Mouse (Mus musculus) lung, adult 2 months (tissue): ENCODE measurements around the gene Dpysl4. TPM values are rescaled to one million over a fixed set of nuclear protein-coding genes. Genes with fewer than 3 reads are reported as not detected.

ENCODE experiments used
- DNase-seq: peaks from one replicate; pipeline ENCODE4 v3.0.0; 2022
- H3K4me1 ChIP-seq: fragments of 200-500 bp; 2 replicates; pipeline ENCODE4 v1.6.1; 2011; ENCODE audit warnings: low read length; ENCODE audit not compliant: control insufficient read depth, insufficient read depth
- H3K4me3 ChIP-seq: fragments of 200-500 bp; replicated peaks from 2 replicates; pipeline ENCODE3; 2011; ENCODE audit warnings: low read depth, mild to moderate bottlenecking, control low read depth, low read length; ENCODE audit errors: extremely low read depth
- CTCF ChIP-seq: fragments of 200-500 bp; IDR thresholded peaks from 2 replicates; pipeline ENCODE4 v1.5.1; 2011; ENCODE audit warnings: mild to moderate bottlenecking, low read length, control low read depth; ENCODE audit not compliant: insufficient read depth
- POLR2A ChIP-seq: fragments of 200-500 bp; IDR thresholded peaks from 2 replicates; pipeline ENCODE4 v1.6.1; 2011; ENCODE audit warnings: low read depth, mild to moderate bottlenecking, control low read depth, low read length, borderline replicate concordance; ENCODE audit errors: extremely low read depth
- WGBS: fragments of 180-500 bp; shearing (Covaris S2); methylation state at CpG from one replicate; pipeline ENCODE4 v1.1.7; 2018; 5-methylcytosine and 5-hydroxymethylcytosine counted together
- polyA plus RNA-seq: library from polyadenylated mRNA; depleted of rRNA; stranded (reverse); fragments of >200 nt; gene quantifications from 2 replicates; pipeline ENCODE4 v1.2.3, GENCODE M21; 2012

Dpysl4 gene
- polyA plus RNA-seq, 1 experiment = 0.40 TPM

DNA sequence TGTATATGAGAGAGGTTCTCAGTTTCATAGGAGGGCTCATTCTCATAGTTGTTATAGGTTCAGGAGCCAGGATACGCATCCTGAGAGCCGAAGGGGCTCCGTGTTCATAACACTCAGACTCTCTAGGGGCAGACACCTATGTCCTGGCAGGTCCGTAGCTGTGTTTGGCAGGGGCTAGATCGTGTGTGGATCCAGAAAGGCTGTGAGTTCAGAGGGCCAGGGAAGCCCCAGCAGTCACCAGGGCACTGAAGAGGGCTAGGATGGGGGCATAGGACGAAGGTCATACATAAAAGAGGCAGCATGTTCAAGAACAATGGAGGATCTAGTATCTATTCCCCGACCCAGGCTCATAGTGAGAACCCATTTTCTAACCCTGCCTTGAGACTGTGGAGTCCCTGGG lies 9.5 kb downstream of the Dpysl4 start:
- 87% methylated on average over 7 of the region's 7 CpGs for WGBS
- H3K4me3 ChIP-seq = no peak overlapping the region
- DNase-seq = no peak
- TF ChIP-seq CTCF (no peak), POLR2A (no peak)
- no peaks in the 10 kb centered on the region for H3K4me1 ChIP-seq

DNA sequence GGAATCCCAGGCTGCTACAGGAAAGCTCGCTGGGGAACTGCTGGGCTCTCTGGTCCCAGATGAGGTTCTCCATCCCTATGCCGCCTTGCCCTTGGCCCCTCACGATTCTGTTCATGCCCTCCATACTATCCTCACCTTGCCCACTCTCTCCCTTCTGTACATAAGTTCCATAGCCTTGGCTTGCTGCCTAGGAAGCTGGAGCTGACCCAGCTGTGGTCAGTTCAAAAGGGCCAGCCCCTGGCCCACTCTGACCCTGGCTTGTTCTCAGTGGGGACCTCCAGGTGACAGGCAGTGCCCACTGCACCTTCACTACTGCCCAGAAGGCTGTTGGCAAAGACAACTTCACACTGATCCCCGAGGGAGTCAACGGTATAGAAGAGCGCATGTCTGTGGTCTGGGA lies 10.6 kb downstream of the Dpysl4 start:
- no peak for DNase-seq
- Histone ChIP-seq H3K4me1 (no peaks in the 10 kb centered on the region), H3K4me3 (no peak overlapping the region)
- 88% methylated on average over 6 of the region's 6 CpGs for WGBS
- TF ChIP-seq CTCF = no peak
- TF ChIP-seq POLR2A = no peak

DNA sequence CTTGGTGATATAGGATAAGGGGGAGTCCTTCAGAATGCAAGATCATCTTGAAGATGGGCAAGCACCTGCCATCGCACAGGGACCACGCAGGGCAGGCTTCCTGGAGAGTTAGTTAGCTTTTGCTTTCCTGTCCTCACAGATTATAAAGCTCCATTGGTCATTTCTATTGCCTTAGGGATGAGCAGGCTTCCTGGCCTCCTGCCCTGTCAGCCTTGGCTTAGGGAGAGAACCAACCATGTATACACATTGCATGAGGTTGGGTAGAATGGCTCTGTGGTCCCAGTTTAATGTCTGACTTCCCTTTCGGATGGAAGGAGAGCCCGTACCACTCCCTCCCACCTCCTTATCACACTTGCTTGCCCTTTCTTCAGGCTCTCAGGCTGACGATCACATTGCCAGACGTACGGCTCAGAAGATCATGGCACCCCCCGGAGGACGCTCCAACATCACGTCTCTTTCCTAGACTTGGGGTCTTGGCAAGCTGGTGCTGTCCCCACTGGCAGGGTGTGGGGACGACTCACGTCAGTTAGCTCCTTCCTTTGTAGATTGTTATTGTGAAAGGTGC lies 14.8 kb downstream of the Dpysl4 start:
- WGBS = 71% methylated on average over 12 of the region's 12 CpGs
- no peak for TF ChIP-seq POLR2A
- TF ChIP-seq CTCF = no peak
- H3K4me3 ChIP-seq = no peak overlapping the region
- DNase-seq = no peak
- no peaks in the 10 kb centered on the region for H3K4me1 ChIP-seq

DNA sequence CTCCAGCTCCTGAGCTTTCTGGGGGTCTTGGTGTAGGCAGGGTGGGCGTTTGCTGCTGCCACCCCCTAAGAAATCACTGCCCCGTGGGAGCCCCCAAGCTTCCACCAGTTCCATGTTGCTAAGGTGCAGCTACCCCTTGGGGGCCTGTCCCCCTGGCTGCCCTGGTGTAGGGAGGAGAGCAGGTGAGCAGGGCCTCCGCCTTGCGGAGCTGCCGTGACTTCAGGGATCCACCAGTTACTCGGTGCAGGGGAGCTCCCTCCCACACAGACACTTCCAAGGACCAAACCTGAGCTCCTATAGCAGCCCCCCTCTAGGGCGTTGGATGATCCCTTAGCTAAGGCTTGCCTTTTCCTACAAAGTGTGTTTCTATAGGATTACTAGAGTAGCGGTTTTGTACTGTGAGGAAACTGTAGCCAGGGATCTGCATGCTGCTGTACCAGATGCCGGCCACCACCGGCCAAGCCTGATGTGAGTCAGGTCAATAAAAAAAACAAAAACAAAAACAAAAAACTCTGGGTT lies 15.5 kb downstream of the Dpysl4 start:
- Histone ChIP-seq H3K4me1 (no peaks in the 10 kb centered on the region), H3K4me3 (no peak overlapping the region)
- 73% methylated on average over 10 of the region's 10 CpGs for WGBS
- DNase-seq = no peak
- no peak for TF ChIP-seq CTCF
- TF ChIP-seq POLR2A = no peak

DNA sequence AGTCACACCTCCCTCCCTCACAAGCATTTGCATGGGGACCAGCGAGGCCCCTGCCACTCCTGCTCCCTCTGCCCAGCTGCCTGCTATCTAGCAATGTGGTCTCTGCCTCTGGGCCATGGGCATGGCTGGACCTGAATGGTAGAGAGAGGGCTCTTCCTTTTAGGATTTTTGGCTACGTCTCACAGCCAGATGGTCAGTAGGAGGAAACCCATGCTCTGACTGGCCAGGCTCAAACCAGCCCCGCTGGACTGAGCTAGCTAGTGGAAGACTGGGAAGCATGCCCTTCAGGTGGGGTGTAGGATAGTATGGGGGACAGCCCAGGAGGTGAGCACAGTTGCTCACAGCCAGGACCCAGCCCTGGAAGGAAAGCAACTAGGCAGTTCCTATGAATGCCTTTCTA lies 16.0 kb downstream of the Dpysl4 start:
- no peaks in the 10 kb centered on the region for H3K4me1 ChIP-seq
- TF ChIP-seq POLR2A (no peak), CTCF (no peak)
- WGBS = 76% methylated on average over 3 of the region's 3 CpGs
- no peak overlapping the region for H3K4me3 ChIP-seq
- DNase-seq = no peak

DNA sequence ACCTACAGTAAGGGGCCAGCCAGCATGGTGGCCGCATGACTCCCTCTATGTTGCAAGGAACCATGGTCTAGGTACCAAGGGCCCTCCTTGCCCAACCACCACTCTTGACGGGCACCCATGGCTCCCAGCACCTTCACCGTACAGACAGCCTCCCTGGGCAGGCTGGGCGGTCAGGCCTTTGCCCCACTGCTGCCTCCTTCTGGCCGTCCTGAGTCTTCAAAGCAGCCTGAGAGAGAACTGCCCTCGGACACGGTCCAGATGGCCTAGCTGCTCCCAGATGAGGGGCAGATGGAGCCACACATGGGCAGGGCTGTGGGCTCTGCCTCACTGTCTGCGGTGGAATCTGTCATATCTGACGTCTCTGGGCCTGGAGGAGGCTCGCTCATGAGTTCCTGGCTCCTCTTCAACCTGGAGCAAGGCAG lies 18.2 kb downstream of the Dpysl4 start:
- no peak for TF ChIP-seq POLR2A
- no peak for TF ChIP-seq CTCF
- Histone ChIP-seq H3K4me1 (no peaks in the 10 kb centered on the region), H3K4me3 (no peak overlapping the region)
- no peak for DNase-seq
- WGBS = 61% methylated on average over 10 of the region's 10 CpGs

DNA sequence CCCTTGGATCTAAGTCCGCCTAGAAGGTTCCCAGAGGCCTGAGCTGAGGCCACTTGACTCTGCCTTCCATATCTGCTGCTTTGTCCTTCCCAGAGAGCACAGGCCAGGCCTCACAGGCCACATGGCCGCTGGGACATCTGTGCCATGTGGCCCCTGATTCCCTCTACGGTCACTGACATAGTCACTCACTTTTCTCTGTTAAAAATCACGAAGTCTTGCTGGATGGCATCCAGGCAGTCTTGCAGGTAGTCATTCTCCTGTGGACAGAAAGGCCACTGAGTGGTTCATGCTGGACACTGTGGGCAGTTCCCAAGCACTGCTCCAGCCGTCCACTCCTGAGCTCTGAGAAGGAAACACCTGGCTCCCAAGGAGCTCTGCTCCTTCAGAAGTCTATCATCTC lies 19.3 kb downstream of the Dpysl4 start:
- TF ChIP-seq POLR2A (no peak), CTCF (no peak)
- WGBS = 80% methylated on average over 5 of the region's 5 CpGs
- Histone ChIP-seq H3K4me3 (no peak overlapping the region), H3K4me1 (no peaks in the 10 kb centered on the region)
- DNase-seq = no peak

DNA sequence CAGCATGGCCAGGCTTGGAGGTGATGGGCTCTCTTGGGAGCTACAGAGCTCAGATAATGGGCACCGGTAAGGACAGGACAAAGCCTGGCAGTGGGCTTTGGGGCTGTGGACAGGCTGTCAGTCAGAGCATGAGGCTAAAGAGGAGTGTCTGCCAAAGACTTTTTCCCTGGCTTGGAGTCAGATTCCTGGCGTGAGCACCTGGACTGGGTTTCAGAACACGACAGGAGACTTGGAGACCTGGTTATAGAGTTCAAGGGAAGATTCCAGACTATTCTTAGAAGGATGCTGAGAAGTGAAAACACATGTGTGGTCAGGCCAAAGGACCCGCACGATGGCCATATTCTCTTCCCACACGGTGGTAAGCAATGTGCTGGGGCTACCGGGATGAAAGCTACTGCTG lies 19.9 kb downstream of the Dpysl4 start:
- no peaks in the 10 kb centered on the region for H3K4me1 ChIP-seq
- TF ChIP-seq POLR2A (no peak), CTCF (no peak)
- no peak overlapping the region for H3K4me3 ChIP-seq
- WGBS = 89% methylated on average over 7 of the region's 7 CpGs
- no peak for DNase-seq

DNA sequence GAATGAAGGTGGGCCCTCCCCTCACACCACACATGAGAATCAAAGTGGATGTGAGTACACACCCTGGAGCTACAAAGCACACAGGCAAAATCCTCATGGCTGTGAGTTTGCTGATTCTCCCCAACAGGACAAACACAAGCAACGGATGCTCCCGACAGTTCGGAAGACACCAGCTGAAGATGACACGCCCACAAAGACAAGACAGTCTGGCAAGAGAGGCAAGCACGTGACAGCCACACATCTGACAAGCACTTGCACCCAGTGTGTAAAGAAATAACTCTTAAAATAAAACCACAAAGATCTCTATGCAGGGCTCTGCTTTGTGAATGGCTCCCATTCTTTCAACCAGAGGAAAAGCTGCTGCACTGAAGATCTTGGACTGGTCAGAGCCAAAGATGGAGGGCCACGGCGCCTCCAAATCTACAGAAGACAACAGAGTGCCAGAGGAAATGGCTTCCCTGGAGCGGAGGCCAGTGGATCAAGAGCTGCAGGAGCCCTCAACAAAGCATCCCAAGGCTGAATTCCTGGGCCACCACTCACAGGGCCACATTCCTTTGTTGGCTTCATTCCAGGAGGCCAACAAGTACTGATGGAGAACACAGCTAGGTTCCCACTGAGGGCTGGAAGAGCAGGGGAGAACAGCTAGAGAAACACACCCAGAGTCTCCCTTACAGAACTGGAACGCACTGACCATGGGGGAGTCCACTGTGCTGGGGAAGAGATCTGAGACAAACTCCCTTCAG lies 22.3 kb downstream of the Dpysl4 start:
- Histone ChIP-seq H3K4me3 (no peak overlapping the region), H3K4me1 (no peaks in the 10 kb centered on the region)
- TF ChIP-seq CTCF (no peak), POLR2A (no peak)
- WGBS = 71% methylated on average over 9 of the region's 9 CpGs
- DNase-seq = no peak

DNA sequence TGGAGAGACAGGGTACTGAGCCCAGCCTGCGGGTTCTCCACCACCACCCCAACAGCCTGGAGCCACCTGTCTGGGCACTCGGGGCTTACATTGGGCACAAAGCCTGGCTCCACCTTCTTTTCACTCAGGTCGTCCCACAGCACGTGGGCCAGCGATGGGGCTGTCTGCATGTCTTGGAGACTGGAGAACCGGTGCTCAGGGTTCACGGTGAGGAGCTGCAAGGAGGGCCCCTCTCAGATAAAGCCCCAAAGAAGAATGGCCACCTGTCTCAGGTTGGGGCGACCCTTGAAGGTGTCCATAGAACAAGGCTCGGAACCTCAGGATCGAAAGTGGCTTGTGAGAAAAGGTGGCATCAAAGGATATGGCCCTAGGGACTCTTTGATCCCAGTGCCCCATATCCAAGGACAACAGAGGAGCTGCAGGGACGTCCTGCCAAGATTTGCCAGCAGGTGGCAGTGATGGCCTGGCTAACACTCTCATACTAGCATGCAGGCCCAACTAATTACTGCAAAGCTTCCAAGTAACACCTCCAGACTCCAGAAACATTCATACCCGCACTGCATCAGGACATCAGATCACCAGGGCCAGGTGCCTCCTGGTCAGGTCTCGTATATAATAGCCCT lies 33.5 kb downstream of the Dpysl4 start:
- DNase-seq = peak; percentile 84
- Histone ChIP-seq H3K4me3 (no peak overlapping the region), H3K4me1 (no peaks in the 10 kb centered on the region)
- WGBS = 41% methylated on average over 13 of the region's 13 CpGs
- TF ChIP-seq CTCF = peak; percentile 97
- TF ChIP-seq POLR2A = no peak
